Mouse (Mus musculus): ENCODE measurements around the gene Cerk. TPM values are rescaled to one million over a fixed set of nuclear protein-coding genes. Genes with fewer than 3 reads are reported as not detected.

Gene Cerk
- polyA plus RNA-seq, 1 experiment from 2014 or later: 11.4 TPM

GRCm38 (mm10) chr15:86123409-86123808 is 62.5 kb downstream of the Cerk start:
- ATAC-seq (ENCODE audit: insufficient read depth, low FRiP score): no peak

GRCm38 (mm10) chr15:86122261-86122949 is 63.5 kb downstream of the Cerk start:
- H3K36me3 ChIP-seq (ENCODE audit: control insufficient read depth, insufficient read depth, low read length): peaks cover 4% of the 10 kb centered on the region; the same call in 1 of the 2 replicates
- no peak overlapping the region for H3K27ac ChIP-seq (ENCODE audit: low read length)
- H3K9ac ChIP-seq (ENCODE audit: low read length): no peak overlapping the region
- no peak for ATAC-seq (ENCODE audit: insufficient read depth, low FRiP score)
- 83% methylated on average over 9 of the region's 9 CpGs for WGBS
- H3K4me3 ChIP-seq (replicated peaks; ENCODE audit: low read length): no peak overlapping the region
- H3K4me1 ChIP-seq (ENCODE audit: control insufficient read depth, insufficient read depth, low read length): no peaks in the 10 kb centered on the region
- H3K4me2 ChIP-seq (ENCODE audit: low read depth, low read length): no peak overlapping the region
- no peaks in the 10 kb centered on the region for H3K9me3 ChIP-seq (replicated peaks; ENCODE audit: control insufficient read depth, low read length)
- H3K27me3 ChIP-seq (ENCODE audit: control insufficient read depth, insufficient read depth, low read length): no peaks in the 10 kb centered on the region

More at GRCm38 (mm10) chr15:86123409-86123808, 62.5 kb downstream of the Cerk start:
- Histone ChIP-seq H3K9me3 (replicated peaks; ENCODE audit: control insufficient read depth, low read length) (no peaks in the 10 kb centered on the region), H3K36me3 (ENCODE audit: control insufficient read depth, insufficient read depth, low read length) (peaks cover 4% of the 10 kb centered on the region; the same call in 1 of the 2 replicates), H3K9ac (ENCODE audit: low read length) (no peak overlapping the region), H3K4me2 (ENCODE audit: low read depth, low read length) (no peak overlapping the region), H3K4me3 (replicated peaks; ENCODE audit: low read length) (no peak overlapping the region), H3K27me3 (ENCODE audit: control insufficient read depth, insufficient read depth, low read length) (no peaks in the 10 kb centered on the region), H3K4me1 (ENCODE audit: control insufficient read depth, insufficient read depth, low read length) (no peaks in the 10 kb centered on the region), H3K27ac (ENCODE audit: low read length) (no peak overlapping the region)
- 90% methylated on average over 4 of the region's 4 CpGs for WGBS

- Histone ChIP-seq H3K4me1 (ENCODE audit: control insufficient read depth, insufficient read depth, low read length) (no peaks in the 10 kb centered on the region), H3K9me3 (replicated peaks; ENCODE audit: control insufficient read depth, low read length) (no peaks in the 10 kb centered on the region), H3K4me3 (replicated peaks; ENCODE audit: low read length) (no peak overlapping the region), H3K27me3 (ENCODE audit: control insufficient read depth, insufficient read depth, low read length) (no peaks in the 10 kb centered on the region), H3K9ac (ENCODE audit: low read length) (no peak overlapping the region), H3K36me3 (ENCODE audit: control insufficient read depth, insufficient read depth, low read length) (peaks cover 4% of the 10 kb centered on the region; the same call in 1 of the 2 replicates), H3K4me2 (ENCODE audit: low read depth, low read length) (no peak overlapping the region), H3K27ac (ENCODE audit: low read length) (no peak overlapping the region)
- 82% methylated on average over 7 of the region's 7 CpGs for WGBS
- ATAC-seq (ENCODE audit: insufficient read depth, low FRiP score): no peak
Measured at GRCm38 (mm10) chr15:86119186-86119585, 66.8 kb downstream of the Cerk start.

- Histone ChIP-seq H3K27ac (ENCODE audit: low read length) (no peak overlapping the region), H3K4me3 (replicated peaks; ENCODE audit: low read length) (no peak overlapping the region), H3K27me3 (ENCODE audit: control insufficient read depth, insufficient read depth, low read length) (no peaks in the 10 kb centered on the region), H3K4me1 (ENCODE audit: control insufficient read depth, insufficient read depth, low read length) (peaks cover 14% of the 10 kb centered on the region), H3K9ac (ENCODE audit: low read length) (no peak overlapping the region; the same call in 1 of the 2 replicates), H3K9me3 (replicated peaks; ENCODE audit: control insufficient read depth, low read length) (no peaks in the 10 kb centered on the region), H3K36me3 (ENCODE audit: control insufficient read depth, insufficient read depth, low read length) (peaks cover 4% of the 10 kb centered on the region; the same call in 1 of the 2 replicates), H3K4me2 (ENCODE audit: low read depth, low read length) (no peak overlapping the region)
- no peak for ATAC-seq (ENCODE audit: insufficient read depth, low FRiP score)
- 69% methylated on average over 15 of the region's 15 CpGs for WGBS
Measured at GRCm38 (mm10) chr15:86117115-86118100, 68.5 kb downstream of the Cerk start.

- no peak overlapping the region for H3K4me3 ChIP-seq (replicated peaks; ENCODE audit: low read length)
- H3K4me2 ChIP-seq (ENCODE audit: low read depth, low read length): no peak overlapping the region
- no peak overlapping the region for H3K27ac ChIP-seq (ENCODE audit: low read length)
- H3K4me1 ChIP-seq (ENCODE audit: control insufficient read depth, insufficient read depth, low read length): peaks cover 16% of the 10 kb centered on the region
- WGBS: 51% methylated on average over 5 of the region's 5 CpGs
- H3K9me3 ChIP-seq (replicated peaks; ENCODE audit: control insufficient read depth, low read length): no peaks in the 10 kb centered on the region
- no peaks in the 10 kb centered on the region for H3K27me3 ChIP-seq (ENCODE audit: control insufficient read depth, insufficient read depth, low read length)
- H3K9ac ChIP-seq (ENCODE audit: low read length): no peak overlapping the region
- peaks cover 4% of the 10 kb centered on the region; the same call in 1 of the 2 replicates for H3K36me3 ChIP-seq (ENCODE audit: control insufficient read depth, insufficient read depth, low read length)
- no peak for ATAC-seq (ENCODE audit: insufficient read depth, low FRiP score)
Measured at GRCm38 (mm10) chr15:86116421-86116820, 69.5 kb downstream of the Cerk start.

- Histone ChIP-seq H3K27ac (ENCODE audit: low read length) (peak overlapping the region; percentile 49), H3K4me2 (ENCODE audit: low read depth, low read length) (no peak overlapping the region), H3K36me3 (ENCODE audit: control insufficient read depth, insufficient read depth, low read length) (no peaks in the 10 kb centered on the region), H3K9ac (ENCODE audit: low read length) (peak overlapping the region; percentile 32), H3K9me3 (replicated peaks; ENCODE audit: control insufficient read depth, low read length) (no peaks in the 10 kb centered on the region), H3K4me1 (ENCODE audit: control insufficient read depth, insufficient read depth, low read length) (peaks cover 16% of the 10 kb centered on the region), H3K4me3 (replicated peaks; ENCODE audit: low read length) (no peak overlapping the region), H3K27me3 (ENCODE audit: control insufficient read depth, insufficient read depth, low read length) (no peaks in the 10 kb centered on the region)
- ATAC-seq (ENCODE audit: insufficient read depth, low FRiP score): peak; percentile 44
- 23% methylated on average over 9 of the region's 9 CpGs for WGBS
Measured at GRCm38 (mm10) chr15:86113342-86113710, 72.6 kb downstream of the Cerk start.

- ATAC-seq (ENCODE audit: insufficient read depth, low FRiP score): peak; percentile 35; the same call in 1 of the 2 replicates
- Histone ChIP-seq H3K27ac (ENCODE audit: low read length) (peak overlapping the region; percentile 49), H3K4me2 (ENCODE audit: low read depth, low read length) (peak overlapping the region; percentile 9; the same call in 1 of the 2 replicates)
Measured at GRCm38 (mm10) chr15:86112707-86113341, 73.1 kb downstream of the Cerk start.

GRCm38 (mm10) chr15:86110361-86111103 is 75.4 kb downstream of the Cerk start:
- Histone ChIP-seq H3K27ac (ENCODE audit: low read length) (no peak overlapping the region), H3K9ac (ENCODE audit: low read length) (0 out of 2 replicates have a peak overlapping the region, but pooled peaks have one; percentile 25), H3K9me3 (replicated peaks; ENCODE audit: control insufficient read depth, low read length) (no peaks in the 10 kb centered on the region), H3K4me1 (ENCODE audit: control insufficient read depth, insufficient read depth, low read length) (peaks cover 23% of the 10 kb centered on the region), H3K36me3 (ENCODE audit: control insufficient read depth, insufficient read depth, low read length) (no peaks in the 10 kb centered on the region), H3K27me3 (ENCODE audit: control insufficient read depth, insufficient read depth, low read length) (no peaks in the 10 kb centered on the region), H3K4me3 (replicated peaks; ENCODE audit: low read length) (no peak overlapping the region), H3K4me2 (ENCODE audit: low read depth, low read length) (no peak overlapping the region)
- WGBS: 78% methylated on average over 10 of the region's 10 CpGs
- ATAC-seq (ENCODE audit: insufficient read depth, low FRiP score): no peak

More at GRCm38 (mm10) chr15:86112707-86113341, 73.1 kb downstream of the Cerk start:
- H3K4me1 ChIP-seq (ENCODE audit: control insufficient read depth, insufficient read depth, low read length): peaks cover 16% of the 10 kb centered on the region
- H3K36me3 ChIP-seq (ENCODE audit: control insufficient read depth, insufficient read depth, low read length): no peaks in the 10 kb centered on the region
- H3K9ac ChIP-seq (ENCODE audit: low read length): peak overlapping the region; percentile 40
- WGBS: 20% methylated on average over 10 of the region's 10 CpGs
- no peaks in the 10 kb centered on the region for H3K9me3 ChIP-seq (replicated peaks; ENCODE audit: control insufficient read depth, low read length)
- H3K4me3 ChIP-seq (replicated peaks; ENCODE audit: low read length): no peak overlapping the region
- H3K27me3 ChIP-seq (ENCODE audit: control insufficient read depth, insufficient read depth, low read length): no peaks in the 10 kb centered on the region
